Mouse (Mus musculus) small intestine, adult 2 months (tissue): ENCODE results near the gene Fndc4.

Experiments used
- CTCF ChIP-seq: fragments of 200-500 bp; IDR thresholded peaks from 2 replicates; pipeline ENCODE4 v1.5.1; 2012; ENCODE audit warnings: low read depth, mild to moderate bottlenecking, control low read depth, inconsistent platforms, low read length, moderate library complexity, mixed read lengths; ENCODE audit not compliant: insufficient replicate concordance, insufficient read length; ENCODE audit errors: extremely low read depth
- POLR2A ChIP-seq: fragments of 200-500 bp; IDR thresholded peaks from 2 replicates; pipeline ENCODE4 v1.6.1; 2012; ENCODE audit warnings: low read depth, mild to moderate bottlenecking, control low read depth, inconsistent platforms, low read length, moderate library complexity

- no peak for TF ChIP-seq CTCF
- TF ChIP-seq POLR2A: no peak
Observed at GRCm38 (mm10) chr5:31254901-31255300, 41.0 kb downstream of the Fndc4 start.
